ENCODE assay signal across 24 mouse cellular contexts in the genomic region with DNA sequence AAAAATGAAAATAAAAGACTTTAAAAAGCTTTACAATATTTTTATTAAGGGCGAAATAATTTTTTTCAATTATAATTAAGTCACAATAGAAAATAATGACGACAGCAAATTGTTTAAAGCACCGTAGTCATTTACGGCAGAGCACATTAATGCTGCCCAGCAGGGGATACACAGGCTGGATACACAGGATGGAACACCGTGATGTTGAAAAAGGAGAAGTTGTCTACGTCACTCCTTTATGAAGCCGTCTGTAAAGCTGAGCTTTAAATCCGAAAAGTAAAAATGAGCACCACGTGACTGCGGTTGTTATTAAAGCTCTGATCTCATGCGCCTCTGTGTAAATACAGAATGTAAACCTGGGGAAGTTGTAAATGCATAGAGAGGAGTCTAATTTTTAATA.
DNase-seq lines count a peak whose midpoint lies in the region; ATAC-seq and TF ChIP-seq lines count a peak whose summit lies in the region.
"Had no signal": no experiment of that assay in that cellular context is flagged by ENCODE, and none has a peak within 500 bp of the region (broad histone marks: within the 10 kb centered on the region; RNA-seq: fewer than 3 reads in every experiment).

No protein-coding gene starts in this region.

- no peak for TF ChIP-seq RAD21 in CH12.LX (IDR thresholded peaks at IDR 0.05; ENCODE audit: low read depth, low read length)

- no peak for TF ChIP-seq EP300 in CH12.LX (IDR thresholded peaks at IDR 0.05; ENCODE audit: low read length)

- H3K27ac ChIP-seq in CH12.LX (ENCODE audit: insufficient read depth, low read depth), result no peak overlapping the region
- H3K27ac ChIP-seq: embryonic facial prominence, embryonic 13.5 days; embryonic facial prominence, embryonic 15.5 days; forebrain, embryonic 10.5 days; forebrain, embryonic 12.5 days had no signal

- dilution Hi-C loops in CH12.LX (cut with MboI; ENCODE audit: extremely low pct_ligation_motif_present, extremely low pct_unique_long_range_greater_than_20kb, low sequenced_read_pairs), result no loop called here

- peak; percentile 34 to 48 for DNase-seq in B cell, adult 2 months
- DNase-seq in CH12.LX (ENCODE audit: extremely low read depth), result no peak
- peak; percentile 48 for DNase-seq in splenic B cell, adult 2 months (ENCODE audit: low read depth, low spot score)
- DNase-seq in adrenal gland, postnatal 36 days, result no peak
- no peak for DNase-seq in layer of hippocampus, postnatal 36 days
- DNase-seq in right cerebral cortex, postnatal 36 days (ENCODE audit: low spot score in 2 of 2), result no peak
- DNase-seq: adrenal gland, adult 2 months; adrenal gland, postnatal 10 days; adrenal gland, postnatal 25 days; cerebellum, adult 11-12 months; cerebellum, adult 2 months; cerebellum, adult 9-10 months; cerebellum, postnatal 10 days; cerebellum, postnatal 25 days; embryo, embryonic 11 days had no signal

- no peaks in the 10 kb centered on the region for H3K9me3 ChIP-seq in CH12.LX (replicated peaks; ENCODE audit: low read length)
- H3K9me3 ChIP-seq: embryonic facial prominence, embryonic 13.5 days; embryonic facial prominence, embryonic 15.5 days; forebrain, embryonic 10.5 days; forebrain, embryonic 12.5 days had no signal

- TF ChIP-seq CTCF in CH12.LX (conservative IDR thresholded peaks at IDR 0.05 in 1 of 2, IDR thresholded peaks at IDR 0.05 in 1 of 2; ENCODE audit: low read depth in 2 of 2, low read length in 2 of 2), result no peak

- H3K79me2 ChIP-seq in CH12.LX (replicated peaks; ENCODE audit: control insufficient read depth, extremely low read depth, insufficient read depth, poor library complexity, severe bottlenecking), result no peaks in the 10 kb centered on the region

- H3K4me1 ChIP-seq in CH12.LX (ENCODE audit: control insufficient read depth in 1 of 2, insufficient read depth in 2 of 2), result peaks cover 7 to 20% of the 10 kb centered on the region in 2 experiments
- H3K4me1 ChIP-seq: embryonic facial prominence, embryonic 13.5 days; forebrain, embryonic 10.5 days; forebrain, embryonic 12.5 days had no signal

- H3K9ac ChIP-seq in CH12.LX (ENCODE audit: insufficient read depth, low read depth), result no peak overlapping the region
- H3K9ac ChIP-seq: embryonic facial prominence, embryonic 13.5 days; embryonic facial prominence, embryonic 15.5 days; forebrain, embryonic 12.5 days had no signal

- peak overlapping the region; percentile 56; the same call in 1 of the 2 replicates for H3K4me2 ChIP-seq in CH12.LX (ENCODE audit: insufficient read depth, low read depth, poor library complexity, severe bottlenecking)
- H3K4me2 ChIP-seq: embryonic facial prominence, embryonic 13.5 days; embryonic facial prominence, embryonic 15.5 days; forebrain, embryonic 12.5 days had no signal

- H3K27me3 ChIP-seq in CH12.LX (replicated peaks), result no peaks in the 10 kb centered on the region
- H3K27me3 ChIP-seq in splenic B cell, adult 2 months (ENCODE audit: control insufficient read depth, insufficient read depth, low read length, poor library complexity, severe bottlenecking), result no peaks in the 10 kb centered on the region; the same call in 1 of the 2 replicates
- H3K27me3 ChIP-seq: embryonic facial prominence, embryonic 13.5 days; embryonic facial prominence, embryonic 15.5 days; forebrain, embryonic 12.5 days had no signal

- in situ Hi-C loops in CH12.LX (cut with MboI; ENCODE audit: low pct_ligation_motif_present, low pct_unique_long_range_greater_than_20kb, low sequenced_read_pairs), result no loop called here

- no peak overlapping the region for H3K4me3 ChIP-seq in CH12.LX (replicated peaks in 1 of 3; ENCODE audit: low read depth in 2 of 3, low read length in 2 of 3, poor library complexity in 1 of 3)
- H3K4me3 ChIP-seq: embryonic facial prominence, embryonic 13.5 days; embryonic facial prominence, embryonic 15.5 days; erythroblast, embryonic 14.5 days; forebrain, embryonic 10.5 days; forebrain, embryonic 12.5 days had no signal

- peak; percentile 67 for ATAC-seq in granulocyte monocyte progenitor cell, adult 5-6 weeks (replicated peaks; ENCODE audit: poor library complexity, severe bottlenecking)
- ATAC-seq: CD4-positive, CD25-positive, alpha-beta regulatory T cell, adult 4 months; forebrain, embryonic 14.5 days; forebrain, embryonic 16.5 days had no signal

- TF ChIP-seq POLR2A in CH12.LX (IDR thresholded peaks at IDR 0.05; ENCODE audit: low read depth, low read length), result no peak

- no peaks in the 10 kb centered on the region for H3K36me3 ChIP-seq in CH12.LX (replicated peaks in 1 of 2; ENCODE audit: control insufficient read depth in 1 of 2, insufficient read depth in 1 of 2, low read length in 1 of 2)
- H3K36me3 ChIP-seq in splenic B cell, adult 2 months (ENCODE audit: control insufficient read depth, insufficient read depth, low read length, poor library complexity, severe bottlenecking), result no peaks in the 10 kb centered on the region
- H3K36me3 ChIP-seq: forebrain, embryonic 12.5 days had no signal

TF ChIP-seq in CH12.LX, 34 proteins besides CTCF, POLR2A, EP300 and RAD21:
- TF ChIP-seq BHLHE40 (IDR thresholded peaks at IDR 0.05; ENCODE audit: low read depth, low read length) (0 out of 2 replicates have a peak, but pooled peaks have one; percentile 15), USF1 (IDR thresholded peaks at IDR 0.05; ENCODE audit: low read depth, low read length) (peak; percentile 33; the same call in 1 of the 2 replicates), PAX5 (IDR thresholded peaks at IDR 0.05; ENCODE audit: low read length) (no peak)

Comparison
In these comparisons a context has a peak if more than half of its experiments do, and no peak if none do; other contexts are left out.
1. DNase-seq: peak in B cell, adult 2 months (2 of 2) and splenic B cell, adult 2 months (single experiment); none in CH12.LX (single experiment), adrenal gland, postnatal 36 days (0 of 2), layer of hippocampus, postnatal 36 days (0 of 2) and right cerebral cortex, postnatal 36 days (0 of 2).